Mouse (Mus musculus) kidney, postnatal 36 days (tissue): Measurements from ENCODE around the gene Tmem30c.
A peak's percentile ranks its signal among the peaks of the same experiment; 100 is the strongest.

ENCODE experiments used
- DNase-seq, 2 experiments: peaks; one replicate each; pipeline ENCODE4 v3.0.0; 2021 to 2022; ENCODE audit warnings: mixed read lengths in 2 of 2

Gene Tmem30c

DNA sequence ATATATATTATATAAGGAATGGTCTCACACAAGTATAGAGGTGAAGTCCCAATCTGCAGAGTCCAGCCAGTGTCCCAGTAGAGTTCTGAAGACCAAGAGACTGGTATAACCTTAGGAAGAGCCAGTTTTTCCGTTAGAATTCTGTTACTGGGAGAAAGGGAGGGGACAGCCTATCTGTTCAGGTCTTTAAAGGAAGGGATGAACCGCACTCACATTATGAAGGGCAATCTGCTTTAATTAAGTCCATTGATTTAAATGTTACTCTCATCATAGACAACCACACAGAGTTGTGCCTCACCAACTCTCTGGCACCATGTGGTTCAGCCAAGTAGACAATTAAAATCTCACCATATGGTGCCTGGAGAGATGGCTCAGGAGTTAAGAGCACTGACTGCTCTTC is at the start of gene Tmem30c:
TSS of gene Tmem30c (minus strand) at position 101 of the 400 bp plus-strand sequence.
- no peak for DNase-seq

DNA sequence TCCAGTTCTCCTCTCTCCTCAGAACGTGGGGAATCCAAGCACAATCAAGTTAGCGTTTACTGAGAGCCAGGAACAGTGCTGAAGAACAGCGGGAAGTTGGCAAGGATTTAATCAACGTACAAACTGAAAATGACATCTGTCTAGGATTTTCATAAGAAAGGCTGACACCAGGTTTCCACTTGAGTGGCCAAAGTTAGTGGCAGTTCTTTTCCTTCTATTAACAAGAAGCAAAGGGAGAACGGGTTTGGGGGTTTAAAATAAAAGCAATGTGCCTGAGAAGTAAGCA is 47.9 kb upstream of the Tmem30c start:
- DNase-seq, result no peak

GRCm38 (mm10) chr16:57339765-57340612 is 47.3 kb upstream of the Tmem30c start:
- no peak for DNase-seq

- peak in 1 of 2 experiments; percentile 41 for DNase-seq
Measured at GRCm38 (mm10) chr16:57336770-57337423, 44.2 kb upstream of the Tmem30c start.

- no peak for DNase-seq
Measured at GRCm38 (mm10) chr16:57332301-57332700, 39.6 kb upstream of the Tmem30c start.

DNA sequence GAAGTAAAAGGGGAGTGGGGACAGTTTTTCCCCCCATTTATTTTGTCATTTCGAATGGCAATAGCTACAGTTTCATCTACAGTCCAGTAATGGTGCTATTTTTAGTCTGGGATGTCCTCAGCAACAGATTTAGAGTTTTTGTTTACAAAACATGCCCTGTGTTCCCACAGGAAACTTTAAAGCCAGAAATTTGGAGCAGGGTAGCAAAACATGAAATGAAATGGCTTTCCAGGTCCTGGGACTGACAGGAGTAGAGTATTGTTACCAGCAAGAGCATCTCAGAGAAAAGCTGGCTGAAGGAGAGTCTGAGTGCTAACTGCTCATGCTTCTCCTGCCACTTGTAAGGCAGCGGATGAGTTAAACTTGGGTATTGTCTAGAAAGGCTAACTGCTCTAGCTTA is 37.4 kb upstream of the Tmem30c start:
- DNase-seq, result no peak

DNA sequence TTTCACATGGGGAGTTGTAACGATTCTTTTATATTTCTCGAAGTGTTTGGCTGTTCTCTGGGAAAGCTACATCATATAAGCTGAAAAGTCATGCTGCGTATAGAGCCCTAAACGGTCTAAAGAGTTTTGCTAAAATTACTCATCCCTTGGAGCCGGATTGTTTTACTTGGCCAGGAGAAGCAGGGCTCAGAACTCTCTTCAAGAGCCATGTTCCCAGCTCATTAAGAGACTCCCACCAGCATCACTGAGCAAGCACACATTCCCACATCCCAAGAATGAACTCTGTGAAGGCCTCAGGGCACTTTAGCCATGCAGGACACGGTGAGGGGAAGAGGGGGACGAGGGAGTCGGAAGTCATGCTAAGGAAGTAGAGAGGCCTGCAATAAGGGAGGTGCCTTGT is 36.4 kb upstream of the Tmem30c start:
- no peak for DNase-seq

GRCm38 (mm10) chr16:57326996-57327395 is 34.3 kb upstream of the Tmem30c start:
- peak; percentile 46 to 60 for DNase-seq

- DNase-seq, result no peak
Measured at GRCm38 (mm10) chr16:57319284-57320124, 26.8 kb upstream of the Tmem30c start.

DNA sequence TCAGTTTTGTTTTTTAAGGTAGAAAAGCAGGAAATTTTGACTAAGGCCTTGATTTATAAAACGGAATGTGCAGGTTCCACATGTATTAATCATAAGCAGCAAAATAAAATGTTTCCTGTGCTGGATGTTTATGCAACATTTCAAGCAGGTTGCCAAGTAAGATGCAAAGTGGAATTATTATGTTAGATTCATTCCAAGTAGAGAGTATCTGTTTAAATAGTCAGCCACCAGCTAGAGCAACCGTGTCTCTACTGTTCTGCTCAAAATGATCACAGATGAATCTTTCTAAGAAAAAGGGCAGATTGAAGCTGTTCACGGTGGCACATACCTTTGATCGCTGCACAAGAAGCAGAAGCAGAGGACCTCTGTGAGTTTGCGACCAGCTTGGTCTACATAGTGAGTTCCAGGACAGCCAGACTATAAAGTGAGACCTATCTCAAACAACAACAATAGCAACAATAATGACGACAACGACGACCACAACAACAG is 26.0 kb upstream of the Tmem30c start:
- DNase-seq, result peak in 1 of 2 experiments; percentile 43

DNA sequence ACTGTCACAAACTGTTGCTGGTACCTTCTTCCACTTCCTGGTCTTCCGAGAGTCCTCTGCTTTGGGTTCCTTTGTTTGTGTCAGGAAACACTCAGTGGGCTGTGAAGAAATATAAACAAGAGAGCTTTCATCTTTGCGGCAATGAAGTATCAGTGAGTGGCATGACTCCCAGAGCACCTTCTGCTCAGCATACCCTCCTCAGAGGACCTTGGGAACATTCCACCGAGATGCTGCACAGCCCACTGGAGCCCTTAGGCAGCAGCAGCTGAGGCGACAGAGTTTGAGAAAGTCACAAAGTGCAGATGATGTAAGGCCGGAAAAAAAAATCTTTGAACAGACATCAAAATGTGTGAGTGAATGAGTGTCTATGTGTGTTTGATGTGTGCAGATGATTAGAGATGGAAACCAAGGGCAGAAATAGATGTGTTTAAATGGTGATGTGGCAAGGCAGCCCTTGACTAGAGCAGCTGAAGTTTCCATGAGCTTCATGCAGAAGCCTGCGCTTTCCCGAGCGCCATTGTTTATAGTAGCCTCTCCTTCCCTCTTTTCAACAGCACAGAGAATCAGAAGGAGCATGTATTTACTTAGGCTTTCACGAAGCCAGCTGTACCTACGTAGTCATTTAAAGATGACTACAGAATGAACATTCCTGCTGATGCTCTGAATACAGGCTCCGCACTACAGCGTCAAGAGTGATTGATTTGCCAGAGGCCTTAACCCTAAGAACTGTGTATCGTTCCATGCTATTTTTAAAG is 25.4 kb upstream of the Tmem30c start:
- DNase-seq, result peak in 1 of 2 experiments; percentile 26

DNA sequence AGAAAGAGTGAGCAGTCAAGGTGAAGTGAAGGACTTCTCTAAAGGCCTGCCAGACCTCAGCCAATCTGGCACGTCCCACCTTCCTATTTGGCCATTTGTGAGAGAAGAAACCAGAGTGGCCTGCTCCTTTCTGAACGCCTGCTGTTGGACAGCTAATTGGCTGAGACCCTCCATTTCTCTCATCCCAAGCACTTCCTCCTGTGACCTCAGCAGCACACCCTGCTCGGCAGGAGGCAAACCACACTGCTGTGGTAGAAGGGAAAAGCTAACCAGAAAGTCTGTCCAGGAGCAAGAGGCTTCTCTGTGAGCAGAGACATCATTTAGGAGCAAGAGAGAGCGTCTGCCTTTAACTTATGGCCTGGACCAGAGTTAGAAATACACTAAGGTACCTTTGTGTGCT is 24.5 kb upstream of the Tmem30c start:
- DNase-seq, result no peak

- DNase-seq, result no peak
Measured at GRCm38 (mm10) chr16:57315026-57315425, 22.4 kb upstream of the Tmem30c start.

- no peak for DNase-seq
Measured at GRCm38 (mm10) chr16:57314236-57314635, 21.6 kb upstream of the Tmem30c start.

GRCm38 (mm10) chr16:57313487-57313886 is 20.8 kb upstream of the Tmem30c start:
- no peak for DNase-seq

GRCm38 (mm10) chr16:57312130-57312529 is 19.5 kb upstream of the Tmem30c start:
- no peak for DNase-seq

GRCm38 (mm10) chr16:57305463-57305862 is 12.8 kb upstream of the Tmem30c start:
- no peak for DNase-seq

DNA sequence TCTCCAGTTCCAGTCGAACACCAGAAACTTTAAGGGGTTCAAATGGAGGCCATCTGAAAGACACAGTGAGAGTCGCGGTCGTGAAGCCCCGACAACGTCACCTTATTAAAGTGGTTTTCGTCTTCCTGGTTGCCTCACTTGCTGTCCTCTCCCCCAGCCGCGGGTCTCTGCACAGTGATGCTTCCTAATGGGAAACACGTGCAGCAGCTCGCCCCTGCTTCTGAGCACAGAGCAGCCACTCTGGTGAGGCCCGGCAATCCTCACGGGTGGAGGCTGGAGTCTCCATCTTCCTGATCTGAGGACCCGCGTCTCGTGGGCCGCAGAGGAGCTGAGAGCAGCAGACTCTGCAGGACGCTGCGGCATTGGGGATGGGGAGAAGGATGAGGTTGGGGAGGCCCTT is 11.1 kb upstream of the Tmem30c start:
- no peak for DNase-seq

DNA sequence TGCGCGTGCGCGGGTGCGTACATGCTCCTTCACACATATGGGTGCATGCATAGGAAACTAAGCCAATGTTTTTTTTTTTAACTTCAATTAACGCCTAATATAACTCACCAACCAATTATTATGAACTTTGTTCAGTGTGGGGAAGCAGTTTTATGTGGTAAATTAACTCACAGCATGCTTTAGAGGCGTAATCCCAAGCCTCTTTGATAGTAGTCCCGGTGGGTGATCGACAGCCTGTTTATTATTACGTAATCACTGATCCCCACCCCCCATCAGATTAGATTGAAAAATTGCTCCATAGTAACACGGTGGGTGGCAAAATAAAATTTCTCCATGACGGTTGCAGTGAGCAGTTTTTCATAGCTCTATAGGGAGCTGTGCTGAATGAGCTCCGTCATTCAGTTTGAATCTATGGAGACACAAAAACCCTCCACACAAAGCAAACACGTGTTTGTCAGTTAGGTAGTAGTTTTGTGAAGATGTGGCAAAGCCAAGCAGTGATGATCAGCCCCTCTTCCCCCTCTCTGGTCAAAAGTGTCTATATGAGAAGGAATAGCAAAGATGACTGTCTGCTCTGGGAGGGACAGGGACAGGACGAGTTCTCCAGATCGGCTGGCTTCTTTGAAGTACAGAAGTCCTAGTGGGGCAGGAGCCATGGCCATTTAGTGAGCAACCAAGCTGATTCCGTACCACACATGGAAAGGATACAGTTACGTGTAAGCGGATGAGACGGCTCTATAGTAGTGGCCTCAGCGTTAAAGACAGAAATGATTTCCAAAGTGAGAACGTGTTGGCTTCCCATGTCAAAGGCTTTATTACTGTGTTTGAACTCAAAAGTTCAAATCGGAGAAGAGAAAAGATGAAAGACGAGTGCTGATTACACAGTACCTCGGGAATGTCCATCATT is 10.4 kb upstream of the Tmem30c start:
- DNase-seq, result no peak

- DNase-seq, result peak in 1 of 2 experiments; percentile 21
Measured at GRCm38 (mm10) chr16:57301512-57302115, 8.9 kb upstream of the Tmem30c start.
